ENCODE assay signal across 11 mouse cellular contexts in genomic region chr6:52486655-52487054, GRCm38 (mm10).
DNase-seq lines count a peak whose midpoint lies in the region; ATAC-seq lines count a peak whose summit lies in the region.
"Had no signal": no experiment of that assay in that cellular context is flagged by ENCODE, and none has a peak within 500 bp of the region (broad histone marks: within the 10 kb centered on the region; RNA-seq: fewer than 3 reads in every experiment).

No protein-coding gene starts in this region.

- H3K9ac ChIP-seq in heart, embryonic 14.5 days (ENCODE audit: low read length): no peak overlapping the region
- H3K9ac ChIP-seq in intestine, embryonic 14.5 days (ENCODE audit: low read length): no peak overlapping the region
- H3K9ac ChIP-seq: forebrain, embryonic 12.5 days; liver, embryonic 14.5 days had no signal

- no peak overlapping the region for H3K4me3 ChIP-seq in heart, embryonic 14.5 days (ENCODE audit: control insufficient read depth in 1 of 2, insufficient read depth in 1 of 2, low read depth in 1 of 2, low read length in 2 of 2)
- no peak overlapping the region for H3K4me3 ChIP-seq in intestine, embryonic 14.5 days (ENCODE audit: low read depth, low read length)
- H3K4me3 ChIP-seq: forebrain, embryonic 12.5 days had no signal

- no peak for ATAC-seq in heart, embryonic 14.5 days (ENCODE audit: insufficient number of reproducible peaks, insufficient read depth, low FRiP score, low read depth)
- ATAC-seq in intestine, embryonic 14.5 days (replicated peaks; ENCODE audit: low FRiP score, low TSS enrichment, low read depth): no peak
- no peak for ATAC-seq in cerebellum, adult (ENCODE audit: insufficient number of reproducible peaks, low FRiP score, low TSS enrichment)
- ATAC-seq in inflammation-experienced regulatory T-cells, adult 6 months: no peak

- peaks cover 4 to 8% of the 10 kb centered on the region in 2 experiments; a peak in 2 of 4 replicates for H3K4me1 ChIP-seq in heart, embryonic 14.5 days (ENCODE audit: control insufficient read depth in 2 of 2, insufficient read depth in 2 of 2, low read length in 2 of 2)
- H3K4me1 ChIP-seq in intestine, embryonic 14.5 days (replicated peaks; ENCODE audit: control insufficient read depth, insufficient read depth, low read length): peaks cover 14% of the 10 kb centered on the region

- no peak overlapping the region for H3K4me2 ChIP-seq in heart, embryonic 14.5 days (ENCODE audit: low read length)
- no peak overlapping the region for H3K4me2 ChIP-seq in intestine, embryonic 14.5 days (ENCODE audit: low read length)
- H3K4me2 ChIP-seq: forebrain, embryonic 12.5 days had no signal

- DNase-seq in heart, postnatal 4 days: no peak
- DNase-seq in adipocyte (ENCODE audit: low spot score): peak; percentile 45
- DNase-seq in intestine, embryonic 14.5 days (ENCODE audit: low spot score): no peak
- DNase-seq in lung, postnatal 10 days: peak; percentile 15
- no peak for DNase-seq in thymus, postnatal 10 days (ENCODE audit: low spot score in 2 of 2)
- DNase-seq: right cerebral cortex, postnatal 14 days had no signal

- H3K36me3 ChIP-seq in heart, embryonic 14.5 days (ENCODE audit: control insufficient read depth, insufficient read depth, low read length): no peaks in the 10 kb centered on the region
- H3K36me3 ChIP-seq in intestine, embryonic 14.5 days (ENCODE audit: control insufficient read depth, insufficient read depth, low read length): no peaks in the 10 kb centered on the region
- H3K36me3 ChIP-seq: forebrain, embryonic 12.5 days had no signal

- WGBS in heart, embryonic 14.5 days: 42% methylated on average over 4 of the region's 4 CpGs
- WGBS in intestine, embryonic 14.5 days: 43% methylated on average over 4 of the region's 4 CpGs

- H3K27ac ChIP-seq in heart, embryonic 14.5 days (replicated peaks in 1 of 2; ENCODE audit: control insufficient read depth in 1 of 2, insufficient read depth in 1 of 2, low read depth in 2 of 2, low read length in 2 of 2): peak overlapping the region; percentile 63 to 69
- H3K27ac ChIP-seq in intestine, embryonic 14.5 days (ENCODE audit: low read depth): peak overlapping the region; percentile 64
- H3K27ac ChIP-seq: forebrain, embryonic 12.5 days; liver, embryonic 14.5 days had no signal

- no peaks in the 10 kb centered on the region for H3K9me3 ChIP-seq in heart, embryonic 14.5 days (ENCODE audit: control insufficient read depth, low read length)
- H3K9me3 ChIP-seq in intestine, embryonic 14.5 days (ENCODE audit: control insufficient read depth, low read length): no peaks in the 10 kb centered on the region
- H3K9me3 ChIP-seq: forebrain, embryonic 12.5 days had no signal

- H3K27me3 ChIP-seq in heart, embryonic 14.5 days (ENCODE audit: control insufficient read depth, insufficient read depth, low read length): no peaks in the 10 kb centered on the region
- 0 out of 2 replicates have a peak, but pooled peaks cover 3% of the 10 kb centered on the region for H3K27me3 ChIP-seq in intestine, embryonic 14.5 days (replicated peaks; ENCODE audit: control insufficient read depth, insufficient read depth, low read length)

Comparison
In these comparisons a context has a peak if more than half of its experiments do, and no peak if none do; other contexts are left out.
1. DNase-seq: peak in adipocyte (single experiment) and lung, postnatal 10 days (single experiment); none in heart, postnatal 4 days (single experiment), intestine, embryonic 14.5 days (single experiment) and thymus, postnatal 10 days (0 of 2).